Mouse (Mus musculus) forebrain, embryonic 16.5 days (tissue): Measurements from ENCODE around the gene Arfgef3. TPM values are rescaled to one million over a fixed set of nuclear protein-coding genes. Genes with fewer than 3 reads are reported as not detected.
"Not testable (repeated sequence)": the region's sequence is repeated elsewhere in the genome, so short reads cannot be mapped to it uniquely, and the experiment has no call there.

ENCODE experiments used
- ATAC-seq: fragments of 200-750 bp; cut with Nextera tagmentation; 2 replicates; pipeline ENCODE4 v1.8.0; 2017; ENCODE audit warnings: mild to moderate bottlenecking, moderate library complexity
- H3K27ac ChIP-seq: fragments of 300-500 bp; sonication (generic); 2 replicates; pipeline ENCODE4 v1.5.1; 2014; ENCODE audit warnings: low read length, control low read depth
- H3K27me3 ChIP-seq: fragments of 300-500 bp; sonication (generic); replicated peaks from 2 replicates; pipeline ENCODE4 v1.6.1; 2014; ENCODE audit warnings: low read length; ENCODE audit not compliant: control insufficient read depth, insufficient read depth
- H3K36me3 ChIP-seq: fragments of 300-500 bp; sonication (generic); 2 replicates; pipeline ENCODE4 v1.6.1; 2014; ENCODE audit not compliant: control insufficient read depth, insufficient read depth
- H3K4me1 ChIP-seq: fragments of 300-500 bp; sonication (generic); replicated peaks from 2 replicates; pipeline ENCODE4 v1.6.1; 2014; ENCODE audit warnings: low read length; ENCODE audit not compliant: control insufficient read depth, insufficient read depth
- H3K4me2 ChIP-seq: fragments of 300-500 bp; sonication (generic); 2 replicates; pipeline ENCODE4 v1.6.1; 2014; ENCODE audit warnings: mild to moderate bottlenecking, low read length, control low read depth
- H3K4me3 ChIP-seq: fragments of 300-500 bp; sonication (generic); replicated peaks from 2 replicates; pipeline ENCODE4 v1.5.1; 2014; ENCODE audit warnings: mild to moderate bottlenecking, low read length, control low read depth
- H3K9ac ChIP-seq: fragments of 300-500 bp; sonication (generic); replicated peaks from 2 replicates; pipeline ENCODE4 v1.6.1; 2014; ENCODE audit warnings: low read depth, low read length, control low read depth
- H3K9me3 ChIP-seq: fragments of 300-500 bp; sonication (generic); 2 replicates; pipeline ENCODE4 v1.6.1; 2016; ENCODE audit warnings: low read length; ENCODE audit not compliant: control insufficient read depth
- WGBS: fragments of 180-500 bp; shearing (Covaris S2); extraction: QIAGEN DNeasy Blood & Tissue Kit; methylation state at CpG from one replicate; pipeline ENCODE4 v1.1.7; 2014; 5-methylcytosine and 5-hydroxymethylcytosine counted together
- polyA plus RNA-seq: library from polyadenylated mRNA; unstranded; fragments of >200 nt; fragmentation: Nextera tagmentation; extraction: Ambion mirVana; gene quantifications from 2 replicates; pipeline ENCODE4 v1.2.1, GENCODE M21; 2015

Gene Arfgef3
- polyA plus RNA-seq, 1 experiment from 2014 or later = 7.8 TPM

- Histone ChIP-seq H3K9ac (no peak overlapping the region), H3K27ac (no peak overlapping the region), H3K4me1 (no peaks in the 10 kb centered on the region), H3K27me3 (no peaks in the 10 kb centered on the region), H3K36me3 (no peaks in the 10 kb centered on the region), H3K9me3 (no peaks in the 10 kb centered on the region), H3K4me2 (no peak overlapping the region), H3K4me3 (no peak overlapping the region)
- ATAC-seq = no peak
- 55% methylated on average over 5 of the region's 5 CpGs for WGBS
Measured at GRCm38 (mm10) chr10:18561445-18561844, 182.3 kb downstream of the Arfgef3 start.

GRCm38 (mm10) chr10:18559076-18559475 is 184.7 kb downstream of the Arfgef3 start:
- not testable (repeated sequence) for H3K4me2 ChIP-seq, H3K36me3 ChIP-seq, H3K27me3 ChIP-seq, H3K27ac ChIP-seq, ATAC-seq, H3K9ac ChIP-seq, H3K4me3 ChIP-seq, H3K9me3 ChIP-seq, H3K4me1 ChIP-seq
- WGBS = 87% methylated on average over 9 of the region's 9 CpGs

DNA sequence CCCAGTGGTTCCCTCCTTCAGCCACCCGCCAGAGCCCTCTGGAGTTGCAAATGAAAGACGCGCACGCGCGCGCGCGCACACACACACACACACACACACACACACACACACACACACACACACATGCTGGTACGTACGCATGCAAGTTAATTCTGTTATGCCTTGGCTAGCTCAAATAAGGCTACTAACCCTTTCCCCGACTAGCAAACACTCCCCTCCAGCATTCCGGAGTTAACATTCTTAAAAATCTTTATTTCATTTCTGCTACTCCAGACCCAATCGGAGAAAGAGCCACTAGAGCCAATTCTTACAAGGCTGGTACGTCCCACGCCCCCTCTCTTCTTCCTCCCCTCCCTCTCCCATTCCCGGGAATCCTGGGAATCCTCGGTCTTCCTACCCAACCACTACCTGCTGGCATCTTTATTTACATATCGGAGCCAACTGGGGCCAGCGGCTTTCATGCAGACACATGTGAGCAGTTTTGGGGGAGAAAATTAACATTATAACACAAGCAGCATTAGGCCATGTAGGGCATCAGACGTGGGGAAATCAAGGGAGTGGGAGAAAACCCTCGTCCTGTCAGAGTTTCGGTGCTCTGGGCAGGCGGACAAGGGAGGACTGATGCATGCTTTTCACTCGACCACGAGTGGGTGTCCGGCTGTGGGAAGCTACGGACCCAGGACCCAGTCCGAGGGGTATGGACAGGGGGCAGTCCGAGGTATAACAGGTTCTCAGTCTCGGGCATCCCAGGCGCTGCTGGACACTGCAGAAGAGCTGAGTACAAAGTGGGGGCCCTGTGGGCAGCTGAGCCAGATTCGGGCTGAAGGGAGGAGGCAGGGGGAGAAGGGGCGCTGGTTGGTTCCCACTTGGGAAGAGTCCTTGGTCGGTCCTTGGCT is 194.2 kb downstream of the Arfgef3 start:
- 5% methylated on average over 35 of the region's 35 CpGs for WGBS
- H3K27ac ChIP-seq = no peak overlapping the region
- peak overlapping the region; percentile 37 for H3K4me3 ChIP-seq
- no peaks in the 10 kb centered on the region for H3K27me3 ChIP-seq
- peaks cover 15% of the 10 kb centered on the region for H3K4me1 ChIP-seq
- H3K9ac ChIP-seq = peak overlapping the region; percentile 16
- peak overlapping the region; percentile 61 for H3K4me2 ChIP-seq
- no peaks in the 10 kb centered on the region for H3K36me3 ChIP-seq
- H3K9me3 ChIP-seq = no peaks in the 10 kb centered on the region
- peak; percentile 67 for ATAC-seq

DNA sequence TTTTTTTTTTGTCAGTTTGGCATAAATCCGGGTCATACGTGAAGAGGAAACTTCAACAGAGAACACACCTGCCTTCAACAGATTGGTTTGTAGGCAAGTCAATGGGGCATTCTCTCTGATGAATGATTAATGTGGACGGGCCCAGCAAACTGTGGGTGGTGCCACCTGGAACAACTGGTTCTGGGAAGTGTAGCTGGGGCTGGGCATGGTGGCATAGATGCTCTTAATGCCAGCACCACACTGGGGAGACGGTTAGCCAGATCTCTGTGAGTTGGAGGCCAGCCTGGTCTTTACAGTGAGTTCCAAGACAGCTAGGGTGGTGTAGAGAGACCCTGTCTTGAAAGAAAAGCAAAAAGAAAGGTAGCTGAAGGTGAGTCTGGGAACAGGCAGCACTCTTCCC is 196.4 kb downstream of the Arfgef3 start:
- H3K4me2 ChIP-seq = no peak overlapping the region
- WGBS = 81% methylated on average over 4 of the region's 4 CpGs
- no peak for ATAC-seq
- no peak overlapping the region for H3K27ac ChIP-seq
- no peaks in the 10 kb centered on the region for H3K9me3 ChIP-seq
- H3K36me3 ChIP-seq = no peaks in the 10 kb centered on the region
- H3K4me1 ChIP-seq = peaks cover 15% of the 10 kb centered on the region
- no peak overlapping the region for H3K9ac ChIP-seq
- no peak overlapping the region for H3K4me3 ChIP-seq
- no peaks in the 10 kb centered on the region for H3K27me3 ChIP-seq

- H3K4me1 ChIP-seq = peaks cover 15% of the 10 kb centered on the region
- H3K4me2 ChIP-seq = peak within 1 kb of the TSS; percentile 98
- no peaks in the 10 kb centered on the region; the same call in 1 of the 2 replicates for H3K36me3 ChIP-seq
- no peak within 1 kb of the TSS for H3K27ac ChIP-seq
- peak within 1 kb of the TSS; percentile 60 for H3K4me3 ChIP-seq
- no peaks in the 10 kb centered on the region for H3K9me3 ChIP-seq
- WGBS = under 1% methylated on average over 22 of the region's 22 CpGs
- H3K9ac ChIP-seq = peak within 1 kb of the TSS; percentile 76
- H3K27me3 ChIP-seq = no peaks in the 10 kb centered on the region
- peak; percentile 79 for ATAC-seq
Measured at GRCm38 (mm10) chr10:18545813-18546235, 197.9 kb downstream of the Arfgef3 start, which contains the start of gene Hebp2. Gene Hebp2 (minus strand): TSS chr10:18546076.

GRCm38 (mm10) chr10:18545309-18545708 is 198.4 kb downstream of the Arfgef3 start:
- Histone ChIP-seq H3K4me2 (peak overlapping the region; percentile 98), H3K9ac (peak overlapping the region; percentile 76), H3K9me3 (no peaks in the 10 kb centered on the region), H3K36me3 (no peaks in the 10 kb centered on the region; the same call in 1 of the 2 replicates), H3K27me3 (no peaks in the 10 kb centered on the region), H3K27ac (no peak overlapping the region), H3K4me3 (peak overlapping the region; percentile 60), H3K4me1 (peaks cover 15% of the 10 kb centered on the region)
- WGBS = 4% methylated on average over 13 of the region's 13 CpGs
- 0 out of 2 replicates have a peak, but pooled peaks have one; percentile 9 for ATAC-seq

DNA sequence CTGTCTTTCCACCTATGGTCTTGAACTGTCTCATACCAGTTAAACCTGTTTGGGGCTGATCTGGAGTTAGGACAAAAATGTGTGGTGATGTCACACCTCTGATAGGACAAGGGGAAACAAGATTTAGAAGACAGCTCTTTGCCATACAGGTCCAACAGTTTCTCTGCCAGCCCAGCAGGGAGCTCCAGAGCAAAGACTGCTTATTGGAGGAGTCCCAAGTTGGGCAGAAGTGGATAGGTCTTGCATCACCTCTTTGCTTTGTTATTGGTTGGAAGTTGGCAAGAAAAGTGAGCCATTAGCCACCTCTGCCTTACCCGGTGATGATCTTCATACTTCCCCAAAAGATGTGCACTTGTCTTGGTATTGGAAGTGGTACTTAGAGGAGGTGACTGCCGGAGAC is 206.9 kb downstream of the Arfgef3 start:
- no peak overlapping the region for H3K27ac ChIP-seq

GRCm38 (mm10) chr10:18532293-18532692 is 211.5 kb downstream of the Arfgef3 start:
- Histone ChIP-seq H3K4me1 (peaks cover 17% of the 10 kb centered on the region), H3K9me3 (no peaks in the 10 kb centered on the region), H3K27me3 (no peaks in the 10 kb centered on the region), H3K4me3 (no peak overlapping the region), H3K4me2 (no peak overlapping the region), H3K27ac (no peak overlapping the region), H3K9ac (no peak overlapping the region), H3K36me3 (peaks cover 7% of the 10 kb centered on the region; the same call in 1 of the 2 replicates)
- ATAC-seq = no peak
- 74% methylated on average over 8 of the region's 8 CpGs for WGBS

More for the DNA sequence above, 206.9 kb downstream of the Arfgef3 start:
- Histone ChIP-seq H3K36me3 (peaks cover 3% of the 10 kb centered on the region), H3K9ac (no peak overlapping the region), H3K4me3 (no peak overlapping the region), H3K4me1 (no peaks in the 10 kb centered on the region; the same call in 1 of the 2 replicates), H3K4me2 (no peak overlapping the region), H3K9me3 (no peaks in the 10 kb centered on the region), H3K27me3 (no peaks in the 10 kb centered on the region)
- WGBS = 89% methylated on average over 2 of the region's 2 CpGs
- no peak for ATAC-seq
